Mouse (Mus musculus): Measurements from ENCODE around the gene Osbpl10.

DNA sequence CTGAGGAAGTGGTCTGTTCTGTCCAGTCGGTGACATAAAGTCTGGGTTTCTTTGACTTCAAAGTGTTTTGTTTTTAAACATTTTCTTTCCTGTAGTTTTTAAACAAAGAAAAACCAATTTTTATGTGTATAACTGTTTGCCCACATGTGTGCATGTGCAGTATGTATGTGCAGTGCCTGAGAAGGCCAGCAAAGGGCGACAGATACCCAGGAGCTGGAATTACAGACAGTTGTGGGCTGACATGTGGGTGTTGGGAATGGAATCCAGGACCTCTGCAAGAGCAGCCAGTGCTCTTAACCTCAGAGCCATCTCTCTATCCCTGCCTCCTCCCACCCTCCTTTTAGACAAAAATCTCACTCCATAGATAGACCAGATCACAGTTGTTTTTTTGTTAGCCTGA lies 14.2 kb downstream of the Osbpl10 start:
- TF ChIP-seq CTCF (IDR thresholded peaks at IDR 0.05; ENCODE audit: insufficient read depth, low read length) (no peak), POLR2A (IDR thresholded peaks at IDR 0.05; ENCODE audit: borderline replicate concordance, extremely low read depth, low read depth, low read length) (no peak)

Measured in lung, adult 2 months (tissue).